Mouse (Mus musculus) testis, adult 2 months (tissue): ENCODE measurements around the gene Miox.

Experiments used
- CTCF ChIP-seq: fragments of 200-500 bp; IDR thresholded peaks from 2 replicates; pipeline ENCODE4 v1.5.1; 2012; ENCODE audit warnings: low read depth, mild to moderate bottlenecking, inconsistent platforms, low read length, moderate library complexity; ENCODE audit not compliant: control insufficient read depth, insufficient read depth, insufficient replicate concordance
- POLR2A ChIP-seq: fragments of 200-500 bp; IDR thresholded peaks from 2 replicates; pipeline ENCODE4 v1.6.1; 2012; ENCODE audit warnings: low read depth, mild to moderate bottlenecking, inconsistent platforms, low read length, moderate library complexity; ENCODE audit not compliant: control insufficient read depth

GRCm38 (mm10) chr15:89300600-89300999 is 33.6 kb upstream of the Miox start:
- TF ChIP-seq POLR2A (no peak), CTCF (no peak)
